Mouse (Mus musculus) thymus, postnatal 25 days (tissue): ENCODE data around the gene Slc39a7.
A peak's percentile ranks its signal among the peaks of the same experiment; 100 is the strongest.

Experiments used
- DNase-seq: peaks from one replicate; pipeline ENCODE4 v3.0.0; 2022

Gene Slc39a7

DNA sequence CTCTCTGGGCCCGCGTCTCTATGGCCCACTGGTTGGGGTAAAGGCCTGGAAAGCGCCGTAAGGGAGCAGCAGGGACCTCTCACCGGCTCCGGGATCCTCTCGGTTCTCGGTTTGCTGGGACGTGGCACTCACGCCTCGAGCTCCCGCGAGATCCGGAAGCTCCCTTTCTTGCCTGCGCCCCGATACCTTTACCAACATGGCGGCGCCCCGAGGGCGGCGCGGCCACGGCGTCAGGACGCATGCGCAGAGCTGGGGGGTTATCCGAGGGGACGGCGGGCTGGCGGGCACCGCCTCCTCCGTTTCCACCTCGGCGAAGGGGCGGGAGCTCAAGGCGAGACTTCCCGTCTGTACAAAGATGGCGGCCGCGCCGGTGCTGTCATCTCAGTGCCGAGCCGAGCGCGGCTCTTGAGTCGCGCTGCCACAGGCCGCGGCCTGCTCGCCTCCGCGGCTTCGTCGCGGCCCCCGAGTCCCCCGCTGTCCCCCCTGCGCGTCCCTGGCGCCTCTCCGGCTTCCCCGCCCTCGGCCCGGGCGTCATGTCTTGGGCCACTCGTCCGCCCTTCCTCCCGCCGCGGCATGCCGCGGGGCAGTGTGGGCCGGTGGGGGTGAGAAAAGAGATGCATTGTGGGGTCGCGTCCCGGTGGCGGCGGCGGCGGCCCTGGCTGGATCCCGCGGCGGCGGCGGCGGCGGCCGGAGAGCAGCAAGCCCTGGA lies at the start of gene Slc39a7, which contains the start of gene Rxrb:
Gene Slc39a7 (minus strand): TSS at position 218 of the 709 bp plus-strand sequence.
Gene Rxrb (plus strand): TSS at position 348 of the 709 bp plus-strand sequence.
- peak; percentile 100 for DNase-seq

DNA sequence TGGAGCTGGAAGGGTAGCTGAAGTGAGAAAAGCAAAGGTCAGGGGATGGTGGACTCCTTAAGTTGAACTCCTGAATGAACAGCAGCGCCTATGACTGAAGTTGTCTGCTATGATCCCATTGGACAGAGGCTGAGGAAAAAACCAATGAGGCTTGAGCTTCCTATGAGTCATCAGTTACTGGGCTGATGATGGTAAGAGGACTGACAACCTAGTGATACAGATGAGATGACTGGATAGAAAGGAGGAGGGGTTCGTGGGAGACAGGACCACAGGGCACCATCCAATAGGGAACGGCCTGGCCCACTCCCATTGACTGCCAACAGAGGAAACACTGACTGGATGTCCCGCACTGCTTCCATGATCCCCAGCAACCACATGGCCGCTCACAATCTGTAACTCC lies 48.1 kb upstream of the Slc39a7 start:
- DNase-seq, result no peak

DNA sequence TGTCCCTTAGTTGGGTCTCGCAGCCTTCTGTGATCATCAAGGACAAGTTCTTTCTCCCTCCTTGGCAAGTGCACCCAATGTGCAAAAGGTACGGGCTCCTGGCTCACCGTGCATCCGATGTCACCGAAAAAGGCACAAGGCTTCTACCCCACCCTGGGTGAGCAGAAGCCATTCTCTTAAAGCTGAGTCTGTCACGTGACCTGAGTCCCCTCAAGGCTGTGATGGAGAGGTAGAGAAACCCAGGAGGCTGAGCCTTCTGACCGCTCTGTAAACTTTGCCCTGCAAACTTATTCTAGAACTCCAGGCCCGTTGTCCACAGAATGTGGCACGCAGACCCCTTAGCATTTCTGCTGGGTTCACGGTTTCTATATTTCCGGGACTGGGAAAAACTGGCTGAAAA lies 47.5 kb upstream of the Slc39a7 start:
- DNase-seq, result no peak

DNA sequence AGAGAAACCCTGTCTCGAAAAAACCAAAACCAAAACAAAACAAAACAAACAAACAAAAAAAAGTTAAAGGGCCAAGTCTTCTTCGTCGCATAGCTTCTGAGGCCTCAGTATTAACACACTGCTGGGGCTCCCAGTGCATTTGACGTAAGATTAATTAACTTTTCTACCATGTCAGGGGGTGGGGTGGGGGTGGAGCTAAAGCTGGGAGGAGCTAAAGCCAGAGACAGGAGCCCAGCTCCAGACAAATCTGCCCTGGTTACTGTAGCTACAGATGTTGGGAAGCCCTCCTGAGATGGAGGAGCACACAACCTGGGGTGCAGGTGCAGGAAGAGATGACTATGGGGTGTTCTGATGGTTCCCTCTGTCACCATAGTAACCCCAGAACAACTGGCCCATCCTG lies 46.7 kb upstream of the Slc39a7 start:
- no peak for DNase-seq

DNA sequence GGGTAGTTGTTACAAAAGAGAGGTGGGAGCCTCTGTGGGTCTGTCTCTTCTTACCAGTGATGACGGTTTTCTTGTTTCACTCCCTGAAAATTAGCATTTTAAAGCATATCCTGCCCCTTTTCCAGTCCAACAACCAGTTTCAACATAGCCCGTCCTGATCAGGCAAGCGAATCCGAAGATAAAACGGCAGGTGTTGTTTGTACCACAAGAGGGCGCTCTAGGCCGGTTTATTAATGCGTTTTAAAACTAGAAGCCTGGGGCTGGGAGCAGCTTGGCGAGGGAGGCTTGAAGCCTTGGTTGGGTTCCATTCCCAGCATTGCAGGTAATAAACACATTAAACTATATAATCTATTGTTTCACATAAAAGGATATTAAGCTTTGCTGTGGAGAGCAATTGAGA lies 46.1 kb upstream of the Slc39a7 start:
- peak; percentile 70 for DNase-seq

DNA sequence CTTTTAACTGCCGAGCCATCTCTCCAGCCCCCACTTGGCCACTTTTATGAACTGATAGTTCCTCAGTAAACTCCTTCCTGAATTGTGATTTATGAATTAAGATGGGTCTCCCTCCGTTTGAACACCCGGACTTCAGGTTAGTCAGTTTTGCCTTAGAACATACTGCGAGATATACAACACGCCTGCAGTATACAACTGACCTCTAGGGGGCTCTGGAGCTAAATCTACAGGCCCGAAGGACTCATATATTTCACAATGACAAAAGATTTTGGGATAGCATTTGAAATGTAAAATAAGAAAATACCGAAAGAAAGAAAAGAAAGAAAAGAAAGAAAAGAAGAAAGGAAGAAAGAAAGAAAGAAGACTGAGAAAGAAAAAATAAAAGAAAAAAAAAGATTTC lies 43.8 kb upstream of the Slc39a7 start:
- peak; percentile 82 for DNase-seq

DNA sequence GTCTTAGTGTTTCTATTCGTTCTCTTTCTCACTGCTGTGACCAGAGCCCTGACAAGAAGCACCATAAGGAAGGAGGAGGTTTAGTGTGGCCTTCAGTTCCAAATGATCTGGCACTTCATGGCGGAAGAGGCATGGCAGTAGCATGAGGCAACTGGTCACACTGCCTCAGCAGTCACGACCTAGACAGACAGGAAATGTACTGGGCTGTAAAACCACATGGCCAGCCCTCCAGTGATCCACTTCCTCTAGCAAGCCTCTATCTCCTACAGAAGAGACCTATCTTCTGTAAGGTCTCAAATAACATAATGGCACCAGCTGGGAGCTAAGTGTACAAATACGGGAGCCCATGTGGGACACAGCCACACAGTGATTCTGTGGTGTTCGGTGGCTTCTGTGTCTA lies 40.6 kb upstream of the Slc39a7 start:
- DNase-seq, result no peak

DNA sequence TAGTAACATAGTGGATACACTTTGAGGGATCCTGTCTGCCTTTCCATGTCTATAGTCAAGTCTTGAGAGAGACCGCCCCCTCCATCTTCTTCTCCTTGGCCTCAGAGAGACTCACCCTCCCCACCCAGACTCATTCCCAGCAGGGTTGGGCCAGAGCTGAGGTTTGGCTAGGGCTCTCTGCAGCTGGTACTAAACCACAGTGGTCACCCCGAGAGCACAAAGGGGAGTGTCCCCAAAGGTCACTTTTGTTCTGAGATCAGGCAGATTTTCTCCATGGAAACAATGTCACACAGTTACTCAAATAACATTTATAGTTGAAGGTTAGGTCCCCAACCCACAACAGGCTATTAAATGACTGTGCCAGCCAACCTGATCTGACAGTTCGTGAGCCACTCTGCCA lies 37.4 kb upstream of the Slc39a7 start:
- no peak for DNase-seq

DNA sequence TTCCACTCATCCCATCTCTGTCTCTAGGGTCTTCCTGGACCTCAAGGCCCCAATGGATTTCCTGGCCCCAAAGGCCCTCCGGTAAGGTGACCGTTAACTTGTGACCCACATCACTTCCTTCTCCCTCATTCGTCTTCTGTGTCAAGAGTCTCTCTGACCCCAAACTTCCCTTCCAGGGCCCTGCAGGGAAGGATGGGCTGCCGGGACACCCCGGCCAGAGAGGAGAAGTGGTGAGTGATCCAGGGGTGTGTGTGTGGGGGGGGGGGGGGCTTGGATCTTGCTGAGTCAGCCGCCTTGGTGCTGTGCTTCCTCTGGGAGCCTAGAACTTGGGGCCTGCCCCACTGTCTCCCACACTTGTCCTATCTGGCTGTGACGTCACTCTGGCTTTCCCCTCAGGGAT lies 25.7 kb upstream of the Slc39a7 start:
- no peak for DNase-seq

DNA sequence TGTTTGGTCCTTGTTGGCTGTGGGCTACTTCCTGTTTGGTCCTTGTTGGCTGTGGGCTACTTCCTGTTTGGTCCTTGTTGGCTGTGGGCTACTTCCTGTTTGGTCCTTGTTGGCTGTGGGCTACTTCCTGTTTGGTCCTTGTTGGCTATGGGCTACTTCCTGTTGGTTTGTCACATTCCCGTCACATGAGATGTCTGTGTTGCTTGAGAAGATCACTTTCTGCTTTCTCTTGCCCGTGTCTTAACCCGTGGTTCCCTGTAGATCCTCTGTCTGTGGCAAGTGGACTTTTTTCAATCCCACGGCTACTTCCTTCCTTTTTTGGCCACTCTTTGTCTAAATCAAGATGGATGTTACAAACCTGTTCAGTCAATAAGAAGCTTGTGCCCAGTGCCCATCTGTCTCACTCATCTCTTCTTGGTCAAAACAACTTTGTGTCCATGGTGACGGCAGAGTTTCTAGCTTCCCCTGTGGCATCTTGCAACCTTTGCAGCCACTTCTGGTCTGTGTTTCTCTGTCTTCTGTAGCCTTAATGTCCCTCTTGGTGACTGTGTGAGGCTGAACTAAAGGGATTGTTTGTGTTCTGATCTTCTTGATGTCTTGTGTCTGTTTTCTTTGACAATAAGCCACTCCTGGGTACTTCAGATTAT lies 16.0 kb upstream of the Slc39a7 start:
- no peak for DNase-seq

DNA sequence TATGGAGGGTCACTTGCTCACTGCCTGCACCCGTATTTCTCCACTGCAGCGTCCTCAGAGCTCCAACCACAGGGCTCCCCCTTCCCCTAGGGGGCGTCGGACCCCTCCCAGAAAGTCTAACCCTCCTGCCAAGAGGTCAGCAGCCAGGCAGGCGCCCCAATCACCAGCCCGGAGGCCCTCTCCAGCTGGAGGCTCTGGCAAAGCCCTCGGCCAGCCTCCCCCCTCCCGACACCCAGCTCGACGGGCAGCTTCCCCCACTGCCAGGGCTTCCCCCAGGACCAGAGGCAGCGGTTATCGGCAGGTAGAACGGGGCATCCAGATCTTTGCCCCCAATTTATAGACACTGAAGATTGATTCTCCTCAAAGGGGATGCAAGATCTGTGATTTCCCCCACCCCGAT lies 14.5 kb upstream of the Slc39a7 start:
- no peak for DNase-seq

DNA sequence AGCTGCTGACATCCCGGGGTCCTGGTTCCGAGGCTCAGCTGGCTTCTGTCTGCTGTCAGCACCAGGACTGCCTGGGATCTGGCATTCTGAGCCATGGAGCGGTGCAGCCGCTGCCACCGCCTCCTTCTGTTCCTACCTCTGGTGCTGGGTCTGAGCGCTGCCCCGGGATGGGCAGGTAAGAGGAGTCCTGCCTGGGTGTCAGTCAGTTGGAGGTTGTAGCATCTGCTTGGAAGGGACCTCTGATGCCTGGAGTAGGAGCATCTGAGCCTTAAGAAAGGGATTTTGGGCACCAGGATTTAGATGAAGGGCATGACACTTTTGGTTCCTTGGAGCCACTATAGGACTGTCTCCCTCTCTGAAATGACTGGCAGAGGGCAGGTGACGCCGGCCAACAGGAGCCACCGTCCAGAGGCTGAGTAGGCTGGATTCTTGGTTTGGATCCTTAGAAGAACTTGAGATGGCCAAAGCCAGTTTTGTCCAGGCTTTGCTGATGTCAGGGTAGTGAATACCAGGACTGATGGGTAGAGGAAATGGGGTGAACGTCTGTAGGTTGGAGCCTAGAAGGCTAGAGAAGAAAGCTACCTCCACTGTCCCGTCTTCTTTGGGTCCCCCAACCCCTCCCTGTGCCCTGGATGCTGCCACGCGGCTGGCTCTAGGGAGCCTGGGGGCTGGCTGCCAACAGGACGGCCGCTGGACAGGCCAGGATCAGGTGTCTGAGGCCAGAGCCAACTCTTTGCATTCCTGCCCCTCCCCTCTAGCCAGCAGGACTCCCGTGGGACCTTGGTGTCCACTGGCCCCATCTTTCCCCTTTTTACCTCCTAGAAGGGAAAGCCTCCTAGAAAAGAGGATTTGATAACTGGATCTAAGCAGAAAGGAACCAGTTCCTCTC lies 8.3 kb upstream of the Slc39a7 start:
- DNase-seq, result no peak

DNA sequence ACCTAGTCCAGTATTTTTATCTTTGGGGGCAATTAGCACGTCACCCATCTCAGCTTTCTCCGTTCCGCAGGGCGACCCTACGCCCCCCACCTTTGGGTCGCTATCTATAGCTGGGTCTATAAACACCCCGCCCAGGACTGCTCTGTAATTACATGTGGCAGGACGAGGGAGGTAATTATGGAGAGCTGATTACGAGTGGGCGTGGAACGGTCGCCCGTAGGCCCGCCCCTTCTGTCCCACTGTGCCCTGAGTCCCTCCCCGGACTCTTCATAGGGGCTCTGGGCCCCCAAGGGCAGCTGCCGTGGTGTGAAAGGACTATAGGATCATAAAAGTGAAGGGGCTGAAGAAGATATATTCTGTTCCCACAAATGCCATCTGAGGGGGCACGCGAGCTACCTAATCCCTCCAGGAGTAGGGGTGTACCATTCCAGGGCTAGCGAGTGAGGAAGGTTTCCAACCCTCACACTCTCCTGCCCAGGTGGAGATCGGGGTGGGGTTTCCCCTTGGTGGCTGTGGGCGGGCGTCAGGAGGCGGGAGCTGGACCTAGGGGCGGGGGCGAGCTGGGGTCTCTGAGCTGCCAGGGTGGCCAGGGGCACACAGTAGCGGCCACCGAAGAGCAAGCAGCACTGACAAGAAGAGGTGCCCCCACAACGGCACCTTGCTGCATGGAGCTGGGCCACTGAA lies 7.5 kb upstream of the Slc39a7 start, which contains the start of gene Col11a2:
Gene Col11a2 (plus strand): TSS at position 560 of the 684 bp plus-strand sequence.
- DNase-seq, result no peak

DNA sequence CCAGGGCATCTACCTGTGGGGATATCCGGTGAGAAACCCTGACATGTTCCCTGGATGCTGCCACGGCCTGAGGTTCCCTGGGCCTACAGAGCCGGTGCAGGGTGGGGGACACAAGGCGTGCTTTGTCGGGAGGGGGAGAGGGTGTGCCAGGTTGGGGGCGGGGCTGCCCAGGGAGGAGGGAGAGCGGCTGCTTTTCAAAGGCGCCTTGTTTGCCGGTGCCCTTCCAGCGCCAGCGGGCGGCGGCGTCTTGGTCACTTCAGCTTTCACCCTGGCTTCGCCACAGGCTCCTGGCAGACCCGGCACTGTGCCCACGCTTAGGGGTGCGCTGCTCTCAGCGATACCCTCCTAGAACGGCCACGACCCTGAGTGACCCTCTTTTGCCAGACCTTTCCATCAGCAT lies 7.0 kb upstream of the Slc39a7 start:
- DNase-seq, result no peak

DNA sequence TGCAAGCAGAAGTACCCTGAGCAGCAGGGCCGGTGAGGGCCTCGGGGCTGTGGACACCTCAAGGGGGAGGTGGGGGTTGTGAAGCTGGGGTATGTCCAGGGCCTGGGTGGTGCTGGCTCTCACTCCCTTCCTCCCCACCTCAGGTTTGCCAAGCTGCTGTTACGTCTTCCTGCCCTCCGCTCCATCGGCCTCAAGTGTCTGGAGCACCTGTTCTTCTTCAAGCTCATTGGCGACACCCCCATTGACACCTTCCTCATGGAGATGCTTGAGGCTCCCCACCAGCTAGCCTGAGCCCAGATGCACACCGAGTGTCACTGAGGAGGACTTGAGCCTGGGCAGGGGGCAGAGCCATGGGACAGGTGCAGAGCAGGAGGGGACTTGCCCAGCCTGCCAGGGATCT lies 5.8 kb upstream of the Slc39a7 start:
- DNase-seq, result no peak

DNA sequence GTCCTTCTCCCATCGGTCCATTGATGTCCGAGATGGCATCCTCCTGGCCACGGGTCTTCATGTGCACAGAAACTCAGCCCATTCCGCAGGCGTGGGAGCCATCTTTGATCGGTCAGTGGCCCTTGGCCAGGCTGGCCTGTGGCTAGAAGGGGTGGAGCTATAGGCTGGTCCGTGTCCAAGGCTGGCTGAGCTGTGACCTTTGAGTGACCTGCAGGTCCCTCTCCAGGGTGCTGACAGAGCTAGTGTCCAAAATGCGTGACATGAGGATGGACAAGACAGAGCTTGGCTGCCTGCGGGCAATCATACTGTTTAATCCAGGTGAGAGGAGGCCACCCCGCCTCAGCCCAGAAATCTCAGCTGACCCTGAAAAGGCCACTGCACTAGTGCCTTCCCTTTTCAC lies 5.2 kb upstream of the Slc39a7 start:
- no peak for DNase-seq

DNA sequence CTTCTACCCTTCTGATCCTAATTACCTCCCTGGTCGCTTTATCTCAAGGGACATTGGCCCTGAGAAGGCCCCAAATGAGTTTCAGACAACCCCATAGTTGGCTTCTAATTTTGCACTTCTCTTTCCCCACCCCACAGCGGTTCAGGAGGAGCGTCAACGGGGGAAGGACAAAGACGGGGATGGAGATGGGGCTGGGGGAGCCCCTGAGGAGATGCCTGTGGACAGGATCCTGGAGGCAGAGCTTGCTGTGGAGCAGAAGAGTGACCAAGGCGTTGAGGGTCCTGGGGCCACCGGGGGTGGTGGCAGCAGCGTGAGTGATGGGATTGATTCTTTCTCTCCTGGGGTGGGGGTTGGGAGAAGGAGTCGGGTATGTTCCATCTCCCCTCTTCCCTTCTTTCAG lies 4.0 kb upstream of the Slc39a7 start:
- DNase-seq, result no peak

DNA sequence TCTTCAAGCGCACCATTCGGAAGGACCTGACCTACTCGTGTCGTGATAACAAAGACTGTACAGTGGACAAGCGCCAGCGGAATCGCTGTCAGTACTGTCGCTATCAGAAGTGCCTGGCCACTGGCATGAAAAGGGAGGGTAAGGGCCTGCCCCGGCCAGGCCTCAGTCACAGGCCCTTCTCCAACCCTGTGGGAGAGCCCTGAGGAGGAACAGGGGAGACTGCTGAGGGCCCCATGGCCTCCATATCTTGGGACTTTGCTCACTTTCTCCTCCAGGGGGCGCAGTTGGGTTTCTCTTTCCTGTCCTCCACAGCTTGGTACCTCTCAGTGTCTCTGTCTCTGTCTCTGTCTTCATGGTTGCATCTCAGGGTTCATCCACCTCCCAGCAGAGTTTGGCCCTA lies 2.6 kb upstream of the Slc39a7 start:
- DNase-seq, result peak; percentile 80

DNA sequence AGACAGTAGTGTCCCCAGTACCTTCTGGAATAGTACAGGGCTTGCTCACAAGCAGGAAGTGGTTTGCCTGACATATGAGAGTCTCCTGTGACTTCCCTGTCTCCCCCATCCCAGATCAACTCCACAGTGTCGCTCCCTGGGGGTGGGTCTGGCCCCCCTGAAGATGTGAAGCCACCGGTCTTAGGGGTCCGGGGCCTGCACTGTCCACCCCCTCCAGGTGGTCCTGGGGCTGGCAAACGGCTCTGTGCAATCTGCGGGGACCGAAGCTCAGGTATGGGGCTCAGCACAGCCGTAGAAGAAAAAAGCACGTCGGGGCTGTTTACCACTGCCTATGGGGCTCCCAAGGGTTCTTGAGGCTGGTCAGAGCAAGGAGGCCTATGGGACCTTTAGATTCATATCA lies 2.0 kb upstream of the Slc39a7 start:
- DNase-seq, result no peak

DNA sequence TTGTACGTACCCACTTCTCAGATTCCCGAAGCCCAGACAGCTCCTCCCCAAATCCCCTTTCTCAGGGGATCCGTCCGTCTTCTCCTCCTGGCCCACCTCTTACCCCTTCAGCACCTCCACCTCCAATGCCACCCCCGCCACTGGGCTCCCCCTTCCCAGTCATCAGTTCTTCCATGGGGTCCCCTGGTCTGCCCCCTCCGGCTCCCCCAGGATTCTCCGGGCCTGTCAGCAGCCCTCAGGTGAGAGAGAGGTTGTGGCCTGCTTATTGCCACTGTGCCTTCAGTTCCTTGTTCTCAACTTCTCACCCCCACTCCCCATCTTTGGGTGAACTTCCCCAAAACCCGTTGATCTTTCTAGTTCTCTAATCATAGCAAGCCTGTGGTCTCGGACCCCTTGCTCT lies 1.3 kb upstream of the Slc39a7 start:
- peak; percentile 35 for DNase-seq

DNA sequence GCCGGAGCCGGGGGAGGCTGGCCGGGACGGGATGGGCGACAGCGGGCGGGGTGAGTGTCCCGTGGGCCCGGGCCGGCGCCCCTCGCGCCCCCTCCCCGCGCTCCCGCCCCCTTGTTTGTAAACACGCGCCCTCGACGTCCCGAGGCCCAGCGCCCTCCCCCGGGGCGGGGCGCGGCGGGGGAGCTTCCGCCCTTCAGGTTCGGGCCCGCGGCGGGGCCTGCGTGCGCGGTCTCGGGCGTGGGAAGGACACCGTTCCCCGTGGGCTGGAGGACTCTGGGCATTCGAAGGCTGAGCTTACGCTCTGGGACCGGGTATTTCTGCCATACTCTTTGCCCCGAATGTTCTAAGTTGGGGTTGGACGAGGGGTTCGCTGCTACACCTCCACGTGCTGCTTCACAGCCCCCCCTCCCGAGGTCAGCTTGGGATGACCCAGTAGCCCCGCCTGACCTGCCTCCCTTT lies 721 bp upstream of the Slc39a7 start:
- DNase-seq, result peak; percentile 81

DNA sequence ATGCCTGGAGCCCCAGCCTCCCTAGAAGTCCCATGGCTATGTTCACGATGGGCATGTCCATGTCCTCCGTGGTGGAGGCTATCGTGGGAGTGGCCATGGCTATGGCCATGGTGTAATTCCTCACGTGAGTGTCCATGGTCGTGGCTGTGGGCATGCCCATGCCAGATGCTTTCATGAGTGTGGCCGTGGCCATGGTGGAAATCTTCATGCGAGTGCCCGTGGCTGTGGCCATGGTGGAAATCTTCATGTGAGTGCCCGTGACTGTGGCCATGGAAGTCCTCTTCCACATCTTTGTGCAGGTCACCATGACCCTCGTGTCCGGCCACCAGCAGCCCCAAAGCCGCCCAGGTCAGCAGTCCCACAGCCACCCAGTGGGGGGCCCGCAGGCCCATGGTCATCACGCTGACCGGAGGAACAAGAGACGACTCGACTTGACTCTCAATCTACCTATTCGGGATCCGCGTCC lies 588 bp downstream of the Slc39a7 start:
- DNase-seq, result no peak
